Mouse (Mus musculus) erythroblast, embryonic 14.5 days (primary cell): ENCODE measurements around the gene Whrn.

Experiments used
- GATA1 ChIP-seq: IDR thresholded peaks from 2 replicates; pipeline ENCODE4 v1.6.1; 2012; ENCODE audit warnings: low read length, inconsistent platforms, mixed read lengths
- TAL1 ChIP-seq: IDR thresholded peaks from 3 replicates; pipeline ENCODE4 v1.6.1; 2012; ENCODE audit warnings: low read length, inconsistent platforms, mixed read lengths

DNA sequence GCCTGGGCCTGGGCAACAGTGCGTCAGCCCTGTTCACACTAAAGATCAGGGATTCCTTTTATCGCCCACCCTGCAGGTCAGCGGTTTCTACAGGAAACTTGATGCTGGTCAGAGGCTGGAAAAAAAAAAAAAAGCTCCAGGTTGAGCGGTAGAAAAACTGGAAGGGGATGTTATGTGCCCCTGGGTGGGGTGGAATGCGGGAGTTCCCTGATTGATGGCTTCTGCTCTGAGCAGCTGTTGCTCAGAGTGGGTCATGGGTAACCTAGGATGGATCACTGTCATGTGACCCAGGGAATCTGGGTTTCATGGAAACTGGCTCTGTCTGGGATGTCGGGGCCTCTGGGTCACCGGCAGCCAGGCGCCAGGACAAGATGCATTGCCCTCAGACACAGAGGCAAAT is 69.5 kb downstream of the Whrn start:
- TF ChIP-seq GATA1 (no peak), TAL1 (no peak)
